Mouse (Mus musculus) induced T-regulatory cell, adult 2 months (primary cell): ENCODE data around the gene Anxa11.
"Not testable (repeated sequence)": the region's sequence is repeated elsewhere in the genome, so short reads cannot be mapped to it uniquely, and the experiment has no call there.

ENCODE experiments used
- DNase-seq: peaks from one replicate; pipeline ENCODE4 v3.0.0-alpha.2; 2012; ENCODE audit warnings: low read depth

Gene Anxa11

DNA sequence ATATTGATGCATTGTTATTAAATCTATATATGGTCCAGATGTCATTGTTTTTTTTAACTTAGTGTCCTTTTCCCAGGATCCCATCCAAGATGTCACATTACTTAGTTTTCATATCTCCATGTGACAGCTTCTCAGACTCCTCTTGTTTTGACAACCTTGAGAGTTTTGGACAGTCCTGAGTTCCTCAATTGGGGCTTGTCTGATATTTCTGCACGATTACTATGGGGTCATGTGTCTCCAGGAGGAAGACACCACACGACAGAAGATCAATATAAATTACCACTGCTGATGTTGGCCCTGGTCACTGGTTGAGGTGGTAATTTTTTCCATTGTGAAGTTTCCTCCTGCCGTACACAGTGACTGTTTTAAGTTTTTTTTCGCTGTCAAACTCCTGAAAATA, 377 bp upstream of the Anxa11 start:
- no peak for DNase-seq

DNA sequence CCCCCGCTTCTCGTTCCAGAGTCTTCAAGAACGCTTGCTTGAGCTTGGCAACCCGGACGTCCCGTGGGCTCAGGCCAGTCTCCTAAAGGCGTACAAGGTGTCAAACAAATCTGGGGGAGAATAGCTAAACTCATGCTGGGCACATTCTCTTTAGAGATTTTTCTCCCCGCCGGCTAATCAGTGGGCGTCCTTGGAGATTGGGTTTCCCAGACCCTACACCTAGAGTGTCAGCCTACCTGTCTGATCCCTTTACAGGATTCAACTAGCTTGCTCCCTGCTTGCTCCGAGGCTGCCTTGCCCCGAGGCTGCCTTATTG, 690 bp downstream of the Anxa11 start:
- no peak for DNase-seq

DNA sequence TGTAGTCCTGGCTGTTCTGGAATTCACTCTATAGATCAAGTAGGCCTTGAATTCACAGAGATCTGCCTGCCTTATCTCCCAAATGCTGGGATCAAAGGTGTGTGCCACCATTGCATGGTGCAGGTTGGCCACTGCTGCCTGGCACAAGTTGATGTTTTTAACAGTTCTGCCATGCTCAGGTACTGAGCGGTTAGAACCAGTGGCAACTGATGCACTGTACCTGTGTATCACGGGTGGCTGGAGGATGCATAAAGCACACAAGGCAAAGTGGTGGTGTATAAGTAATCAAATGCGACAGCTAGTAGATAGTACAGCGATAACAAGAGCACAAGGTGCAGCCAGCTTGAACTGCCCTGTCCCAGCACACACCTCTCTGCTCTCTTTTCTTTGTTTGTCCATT, 2.4 kb downstream of the Anxa11 start:
- no peak for DNase-seq

DNA sequence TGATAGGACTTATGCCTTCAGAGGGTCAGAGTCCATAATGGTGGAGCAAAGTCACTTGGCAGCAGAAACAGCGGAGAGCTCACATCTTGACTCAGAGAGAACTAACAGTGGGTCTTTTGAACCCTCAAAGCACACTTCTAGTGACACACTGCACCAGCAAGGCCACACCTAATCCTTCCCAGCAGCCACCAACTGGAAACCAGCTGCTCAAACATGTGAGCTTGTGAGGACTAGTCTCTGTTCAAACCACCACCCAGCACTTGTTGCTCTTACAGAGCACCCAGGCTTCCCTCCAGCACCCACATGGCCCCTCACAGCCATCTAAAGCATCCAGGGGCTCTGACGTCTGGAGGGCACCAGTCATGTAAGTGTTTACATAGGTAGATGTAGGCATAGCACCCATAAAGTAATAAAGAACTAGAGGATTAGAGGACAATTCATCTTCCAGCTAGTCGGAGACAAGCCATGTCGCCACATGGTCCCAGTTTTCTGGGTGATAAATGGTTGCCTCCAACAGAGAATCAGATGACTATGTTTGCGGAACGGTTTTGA, 4.0 kb downstream of the Anxa11 start:
- no peak for DNase-seq

DNA sequence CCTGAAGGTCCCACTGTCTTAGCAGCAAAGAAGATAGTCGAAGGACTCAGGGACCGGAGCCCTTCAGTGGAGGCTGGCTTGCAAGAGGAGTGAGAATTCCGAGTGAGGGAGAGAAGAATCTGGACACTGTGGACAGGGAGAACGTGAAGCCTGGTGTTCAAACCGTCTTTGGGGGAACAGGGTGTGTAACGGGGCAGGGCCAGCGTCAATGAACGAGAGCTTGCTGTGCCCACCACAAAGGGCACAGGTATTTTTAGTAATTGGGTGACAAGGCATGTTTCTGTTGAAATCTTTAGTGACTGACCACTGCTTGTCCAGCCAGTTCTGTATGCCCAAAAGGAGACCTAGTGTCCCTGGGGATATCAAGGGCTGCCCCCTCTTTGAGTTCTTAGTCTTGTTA, 4.6 kb downstream of the Anxa11 start:
- no peak for DNase-seq

DNA sequence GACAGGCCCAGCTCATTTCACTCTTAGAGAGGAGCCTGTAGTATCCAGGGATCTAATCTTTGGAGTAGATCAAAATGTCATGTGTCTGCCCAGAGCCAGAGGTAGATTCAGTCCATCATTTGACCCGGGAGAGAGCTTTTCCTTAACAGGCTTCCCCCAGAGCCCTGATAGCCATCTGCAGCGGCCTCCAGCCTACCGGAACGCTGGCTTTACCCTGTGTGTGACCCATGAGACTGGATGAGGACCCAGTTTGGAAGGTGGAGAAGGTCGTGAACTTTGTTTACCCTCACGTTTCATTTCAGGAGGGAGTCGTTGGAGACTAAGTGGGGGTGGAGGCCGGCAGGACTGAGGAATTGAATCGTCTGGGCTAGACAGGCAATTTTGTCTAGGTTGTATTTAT, 5.7 kb downstream of the Anxa11 start:
- no peak for DNase-seq

DNA sequence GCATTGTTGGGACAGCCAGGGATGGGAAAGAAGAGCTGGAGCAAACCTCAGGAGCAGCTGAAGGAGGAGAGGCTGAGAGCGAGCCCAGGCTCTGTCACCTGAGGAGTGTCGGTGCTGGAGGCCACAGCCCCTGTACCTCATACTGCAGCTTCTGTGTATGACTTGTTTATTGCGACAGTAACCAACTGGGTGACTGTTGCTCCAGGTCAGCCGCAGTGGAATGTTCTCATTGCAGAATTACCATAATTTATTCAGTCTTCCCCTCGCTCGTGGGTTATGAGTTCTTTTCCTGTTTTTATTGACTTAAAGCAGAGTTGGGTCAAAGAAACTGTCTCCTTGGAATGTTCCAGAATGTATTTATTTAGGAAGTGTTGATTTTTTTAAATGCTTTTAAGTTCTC, 6.3 kb downstream of the Anxa11 start:
- no peak for DNase-seq

DNA sequence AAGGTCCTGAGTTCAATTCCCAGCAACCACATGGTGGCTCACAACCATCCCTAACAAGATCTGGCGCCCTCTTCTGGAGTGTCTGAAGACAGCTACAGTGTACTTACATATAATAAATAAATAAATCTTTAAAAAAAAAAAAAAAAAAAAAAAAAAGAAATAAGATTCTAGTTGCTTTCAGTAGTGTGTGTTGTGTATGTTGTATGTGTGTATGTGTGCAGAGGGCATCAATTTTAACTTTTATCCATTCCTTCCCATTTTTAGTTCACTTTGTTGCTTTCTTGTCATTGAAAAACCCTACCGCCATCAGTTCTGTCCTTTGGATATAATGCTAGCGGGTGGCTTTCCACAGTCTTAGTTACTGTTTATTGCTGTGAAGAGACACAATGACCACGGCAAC, 6.8 kb downstream of the Anxa11 start:
- DNase-seq = not testable (repeated sequence)

DNA sequence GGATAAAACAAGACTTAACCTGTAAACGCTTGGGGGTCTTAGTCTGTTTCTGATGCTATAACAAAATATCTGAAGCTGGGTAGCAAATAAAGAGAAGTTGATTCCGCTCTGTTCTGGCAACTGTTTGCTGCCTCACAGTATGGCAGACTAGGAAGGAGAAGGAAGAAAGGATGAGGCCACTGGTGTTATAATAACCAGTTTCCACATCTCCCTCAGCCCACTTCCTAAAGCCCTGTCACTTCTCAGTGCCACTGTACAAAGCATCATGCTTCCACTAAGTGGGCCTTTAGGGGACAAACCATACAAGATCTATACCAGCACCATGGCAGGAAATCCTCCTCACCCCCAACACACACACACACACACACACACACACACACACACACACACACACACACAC, 8.5 kb downstream of the Anxa11 start:
- DNase-seq = no peak

DNA sequence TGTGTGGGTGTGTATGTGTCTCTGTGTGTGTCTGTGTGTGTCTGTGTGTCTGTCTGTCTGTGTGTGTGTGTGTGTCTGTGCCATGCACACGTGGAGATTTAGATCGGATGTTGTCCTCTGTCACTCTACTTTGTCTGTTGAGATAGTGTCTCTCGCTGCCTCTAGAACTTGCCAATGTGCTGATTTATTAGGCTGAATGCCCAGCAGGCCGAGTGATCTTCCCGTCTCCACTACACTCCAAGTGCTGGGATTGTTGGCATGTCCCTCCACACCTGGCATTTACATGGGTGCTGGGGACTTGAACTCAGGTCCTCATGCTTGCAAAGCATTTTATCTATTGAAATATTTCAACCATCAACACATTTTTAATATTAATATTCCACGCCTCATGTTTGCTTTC, 9.2 kb downstream of the Anxa11 start:
- no peak for DNase-seq

DNA sequence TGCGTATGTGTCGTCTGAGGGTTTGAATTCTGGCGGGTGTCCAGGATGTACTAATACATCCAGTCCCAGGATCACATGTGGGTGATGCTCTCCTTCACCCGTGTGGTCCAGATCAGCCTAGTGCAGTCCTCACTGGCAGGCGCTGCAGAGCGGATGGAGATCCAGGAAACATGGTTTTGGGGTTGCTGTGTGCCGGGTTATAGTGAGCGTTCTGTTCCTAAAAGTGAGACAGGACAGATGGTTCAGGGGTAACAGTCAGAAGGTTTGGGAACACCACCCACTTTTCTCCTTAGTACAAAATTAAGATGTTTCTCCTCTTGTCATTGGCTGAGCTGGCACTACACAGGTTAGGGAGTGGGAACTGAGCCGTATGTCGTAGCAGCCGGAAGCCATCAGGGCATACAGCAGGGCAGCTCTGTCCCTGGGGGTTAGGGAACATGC, 10.2 kb downstream of the Anxa11 start:
- DNase-seq = no peak

DNA sequence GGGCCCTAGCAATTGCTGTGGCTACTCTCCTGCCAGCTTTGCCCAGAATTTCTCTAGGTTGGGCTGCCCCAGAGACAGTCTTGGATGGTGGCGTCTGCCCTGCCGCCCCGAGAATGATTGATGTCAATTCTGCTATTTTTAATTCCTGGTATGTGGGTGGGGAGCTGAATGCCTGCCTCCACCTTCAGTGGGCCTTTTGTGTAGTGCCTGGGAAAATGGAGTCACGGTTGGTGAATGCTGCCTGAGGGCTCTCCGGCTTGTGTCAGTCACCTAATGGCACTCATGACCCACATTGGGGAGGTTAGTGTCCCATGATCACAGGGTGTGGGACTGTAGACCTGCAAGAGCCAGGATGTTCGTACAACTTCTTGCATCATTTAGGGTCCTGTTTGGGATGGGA, 11.3 kb downstream of the Anxa11 start:
- DNase-seq = no peak

DNA sequence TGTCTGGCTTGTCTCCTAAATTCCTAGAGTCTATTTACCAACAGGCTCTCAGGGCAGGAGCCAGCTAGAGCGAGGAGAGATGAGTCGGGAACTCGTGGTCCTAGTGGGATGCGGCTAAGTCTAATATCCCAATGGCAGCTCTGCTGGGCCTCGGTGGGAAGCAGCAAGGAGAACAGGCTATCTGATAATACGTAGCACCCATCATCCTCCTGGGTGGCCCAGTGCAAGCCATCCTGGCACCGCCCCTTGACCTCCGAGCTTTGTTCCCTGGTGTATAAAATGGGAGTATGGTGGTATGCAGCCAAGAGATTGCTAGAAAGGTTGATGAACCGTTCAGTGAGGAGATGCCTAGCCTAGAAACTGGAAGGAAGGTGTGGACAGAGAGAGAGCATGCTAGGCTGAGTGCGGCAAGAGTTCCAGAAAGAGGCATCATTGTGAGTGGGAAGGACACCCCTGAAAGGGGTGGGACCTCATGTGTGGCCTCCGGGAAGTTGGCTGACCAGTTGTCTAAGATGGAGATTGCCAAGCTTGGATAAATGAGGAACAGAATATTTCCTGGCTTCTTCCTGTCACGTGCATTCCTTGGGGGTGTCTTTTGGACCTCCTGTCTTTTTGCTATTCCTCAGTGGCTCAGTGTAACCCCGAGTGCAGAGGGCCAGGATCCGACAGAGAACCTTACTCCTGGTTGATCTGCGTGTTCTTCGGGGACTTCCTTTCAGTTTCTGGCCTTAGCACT, 11.9 kb downstream of the Anxa11 start:
- no peak for DNase-seq

DNA sequence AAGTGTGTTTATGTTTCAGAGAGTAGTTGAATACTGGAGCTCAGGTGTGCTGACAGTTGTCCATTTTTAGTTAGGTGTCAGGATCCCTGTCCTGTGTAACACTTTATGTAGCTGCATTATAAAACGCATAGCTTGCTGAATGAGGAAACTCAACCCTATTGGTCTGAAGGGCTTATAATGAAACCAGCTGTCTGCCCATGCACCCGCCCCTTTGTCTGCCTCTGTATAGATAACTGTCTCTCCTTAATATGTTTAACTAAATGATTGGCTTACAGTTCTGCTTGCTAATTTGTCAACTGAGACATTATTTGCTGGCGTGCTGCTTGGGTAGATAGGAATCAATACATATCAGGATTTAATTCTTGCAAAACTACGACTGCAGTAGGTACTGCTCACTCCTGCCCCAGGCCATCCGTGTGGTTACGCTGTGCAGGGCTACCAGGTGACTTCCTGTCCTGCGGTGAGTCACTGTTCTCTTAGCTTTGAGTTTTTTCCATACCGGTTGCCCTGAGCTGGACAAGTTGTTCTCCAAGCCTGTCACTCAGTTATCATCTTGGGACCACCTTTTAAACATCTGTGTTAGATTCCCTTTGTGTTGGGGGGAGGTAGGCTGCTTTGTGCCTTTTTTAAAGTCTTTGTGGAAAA, 13.4 kb downstream of the Anxa11 start:
- DNase-seq = peak; percentile 87

DNA sequence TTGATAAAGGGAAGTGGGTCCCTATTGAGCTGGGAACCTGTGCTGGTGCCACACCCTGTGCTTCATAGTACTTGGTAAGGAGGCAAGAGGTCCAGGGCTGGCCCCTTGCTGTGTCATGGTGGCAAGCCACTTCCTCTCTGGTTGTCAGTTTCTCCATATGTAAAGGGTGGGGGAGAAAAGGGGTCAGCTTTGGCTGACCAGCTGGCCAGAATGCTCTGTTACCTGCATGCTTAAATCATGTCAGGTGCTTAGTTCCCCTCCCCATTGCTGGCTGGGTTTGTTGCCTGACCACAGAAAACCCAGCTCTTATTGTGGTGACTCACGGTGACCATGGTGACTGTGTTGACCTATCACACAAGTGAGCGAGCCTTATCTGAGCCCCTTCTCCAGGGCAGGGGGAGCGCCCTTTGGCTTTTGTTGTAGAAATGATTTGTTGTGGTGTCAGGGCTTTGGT, 15.2 kb downstream of the Anxa11 start:
- DNase-seq = peak; percentile 82

DNA sequence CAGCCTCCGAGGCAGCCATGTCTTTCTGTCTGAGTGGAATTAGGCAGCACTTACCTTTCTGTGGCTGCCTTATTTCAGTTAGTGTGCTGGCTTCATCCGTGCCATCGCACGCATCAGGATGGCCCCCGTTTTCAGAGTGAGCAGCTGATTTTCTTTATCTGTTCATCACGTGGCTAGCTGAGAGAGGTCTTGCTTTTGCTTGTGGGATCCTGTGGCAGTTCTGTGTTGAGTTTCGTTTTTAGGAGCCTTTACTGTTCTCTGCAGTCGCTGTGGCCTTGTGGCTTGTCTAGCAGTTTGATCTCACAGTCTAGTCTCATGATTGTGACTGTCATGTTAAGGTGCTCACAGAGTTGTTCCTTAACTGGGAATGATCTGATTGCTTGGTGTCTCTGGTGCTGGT, 16.0 kb downstream of the Anxa11 start:
- DNase-seq = peak; percentile 89

DNA sequence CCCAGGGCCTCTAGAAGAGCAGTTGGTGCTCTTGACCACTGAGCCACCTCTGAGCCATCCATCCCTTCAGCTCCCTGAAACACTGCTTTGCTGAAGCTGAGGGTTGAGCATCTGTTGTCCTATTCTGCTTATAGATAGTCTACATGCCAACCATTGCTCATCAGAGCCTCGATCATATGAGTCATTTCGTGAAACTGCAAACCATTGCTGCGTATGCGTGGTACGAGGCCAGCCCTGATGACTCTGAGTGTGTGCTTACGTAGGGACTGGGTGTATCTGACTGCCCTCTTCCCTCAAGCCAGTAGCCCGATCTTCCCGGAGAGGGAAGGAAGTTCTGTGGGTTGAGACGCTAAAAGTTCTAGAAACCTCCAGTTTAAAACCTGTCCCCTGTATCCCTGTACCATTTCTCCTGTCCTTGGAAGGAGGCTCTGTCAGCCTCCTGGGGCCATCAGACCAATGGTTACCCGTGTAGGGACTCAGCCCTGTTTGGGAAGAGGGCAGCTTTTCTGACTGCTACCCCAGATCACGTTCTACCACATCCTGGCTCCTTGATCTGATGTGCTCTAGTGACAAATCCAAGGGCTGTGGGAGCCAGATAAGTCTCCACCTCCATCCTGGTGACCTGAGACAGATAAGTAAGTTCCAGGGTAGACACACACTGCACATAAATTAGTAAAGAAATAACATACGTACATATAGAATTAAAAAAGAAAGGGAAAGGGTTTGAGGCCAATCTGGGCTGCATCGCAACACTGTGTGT, 20.0 kb downstream of the Anxa11 start:
- peak; percentile 91 for DNase-seq

DNA sequence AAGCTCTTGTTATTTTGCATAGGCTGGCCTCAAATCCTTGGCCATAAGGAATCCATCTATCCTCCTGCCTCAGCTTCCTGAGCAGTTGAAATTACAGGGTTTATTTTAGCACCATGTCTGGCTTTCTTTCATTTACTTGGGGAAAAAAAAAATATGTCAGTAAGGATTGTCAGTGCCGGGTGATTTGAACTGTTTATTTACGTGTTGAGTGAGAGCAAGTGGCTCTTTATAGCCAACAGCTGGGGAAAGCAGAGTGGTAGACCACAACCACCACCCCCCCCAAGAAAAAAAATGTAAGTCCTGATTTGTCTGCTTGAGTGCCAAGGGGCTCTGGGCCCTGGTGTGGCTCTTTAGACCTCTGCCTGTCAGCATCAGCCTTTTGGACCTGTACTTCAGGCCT, 21.8 kb downstream of the Anxa11 start:
- DNase-seq = no peak

DNA sequence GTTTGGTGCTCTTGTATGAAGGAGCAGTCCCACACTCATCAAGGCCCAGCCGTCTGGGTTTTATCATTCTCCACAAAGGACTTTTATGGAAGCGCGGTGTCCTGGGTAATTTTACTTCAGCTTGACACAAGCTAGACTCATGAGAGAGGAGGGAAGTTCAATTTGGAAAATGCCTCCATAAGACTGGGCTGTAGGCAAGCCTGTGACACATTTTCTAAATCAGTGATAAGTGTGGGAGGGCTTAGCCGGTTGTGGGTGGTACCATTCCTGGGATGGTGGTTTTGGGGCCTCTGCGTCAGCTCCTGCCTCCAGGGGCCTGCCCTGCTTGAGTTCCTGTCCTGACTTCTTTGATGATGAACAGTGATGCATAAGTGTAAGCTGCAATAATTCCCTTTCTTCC, 23.3 kb downstream of the Anxa11 start:
- no peak for DNase-seq

DNA sequence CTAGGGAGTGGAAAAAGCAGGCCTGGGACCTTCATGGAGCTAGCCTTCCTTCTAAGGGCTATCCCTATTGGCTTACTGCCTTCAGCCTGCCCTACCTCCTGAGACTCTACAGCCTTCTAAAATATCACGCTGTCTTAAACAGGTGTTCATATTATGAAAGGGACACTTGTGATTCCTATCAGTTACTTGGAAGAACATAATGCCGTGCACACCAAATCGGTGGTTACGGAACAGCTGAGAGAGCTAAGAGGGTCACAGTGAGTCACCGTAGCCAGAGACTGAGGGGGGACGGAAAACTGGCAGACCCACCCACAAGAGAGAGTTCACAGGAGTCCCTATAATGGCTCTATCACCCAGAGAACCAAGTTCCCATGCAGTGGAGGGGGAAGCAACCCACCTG, 24.4 kb downstream of the Anxa11 start:
- DNase-seq = no peak

DNA sequence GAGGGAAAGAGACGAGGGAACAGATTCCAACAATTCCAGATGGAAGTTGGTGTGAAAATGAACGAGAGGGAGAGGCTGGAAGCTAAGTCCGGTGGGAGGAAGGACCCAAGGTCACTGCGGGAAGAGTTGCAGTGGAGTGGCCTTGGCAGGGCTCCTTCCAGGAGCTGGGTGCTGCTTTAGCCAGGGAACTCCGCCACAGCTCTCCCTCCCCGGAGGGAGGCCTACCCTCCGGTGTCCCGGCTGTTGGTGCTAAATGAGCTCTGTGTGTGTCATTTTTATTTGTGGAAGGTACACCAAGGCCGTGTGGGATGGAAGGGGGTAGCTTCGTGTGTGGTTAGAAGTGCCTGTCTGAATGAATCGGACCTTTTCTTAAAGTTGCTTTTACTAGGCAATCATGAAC, 24.9 kb downstream of the Anxa11 start:
- no peak for DNase-seq

DNA sequence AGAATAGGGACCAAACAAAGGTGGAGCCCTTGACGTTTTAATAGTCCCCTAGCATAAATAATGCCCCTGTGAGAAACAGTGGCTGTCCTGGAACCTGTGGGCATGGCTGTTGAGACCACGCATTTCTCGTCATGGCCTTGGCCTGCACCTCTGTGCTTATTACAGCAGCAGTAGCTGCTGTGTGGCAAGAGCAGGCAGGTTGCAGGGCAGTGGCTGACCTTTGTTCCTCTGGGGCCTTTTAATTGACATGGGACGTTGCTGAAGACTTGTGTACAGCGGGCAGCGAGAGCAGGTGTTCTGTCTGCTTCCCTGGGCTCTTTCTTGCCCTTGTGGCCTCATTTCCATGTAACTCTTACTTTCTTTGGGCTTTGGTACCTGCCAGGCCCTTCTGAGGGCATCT, 25.9 kb downstream of the Anxa11 start:
- DNase-seq = no peak

DNA sequence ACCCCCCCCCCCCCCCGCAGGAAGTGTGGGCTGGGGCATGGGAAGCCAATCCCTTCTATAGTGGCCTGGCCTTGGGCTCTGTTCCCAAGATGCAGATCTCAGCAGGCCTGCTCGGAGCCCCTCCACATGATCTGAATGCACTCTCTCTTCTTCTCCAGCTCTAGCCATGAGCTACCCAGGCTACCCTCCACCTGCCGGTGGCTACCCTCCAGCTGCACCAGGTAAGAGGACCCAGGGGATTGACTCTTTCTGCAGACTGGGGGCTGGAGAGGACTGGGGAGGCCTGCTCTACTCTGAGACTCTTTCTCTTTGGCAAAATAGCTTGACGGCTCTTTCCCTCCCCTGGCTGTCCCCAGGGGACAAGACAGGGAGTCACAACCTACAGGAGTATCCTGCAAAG, 26.8 kb downstream of the Anxa11 start:
- no peak for DNase-seq
